Mouse (Mus musculus): ENCODE measurements around the gene E2f8. TPM values are rescaled to one million over a fixed set of nuclear protein-coding genes. Genes with fewer than 3 reads are reported as not detected.

E2f8 gene
- polyA plus RNA-seq, 1 experiment from 2014 or later: 5.5 TPM

DNA sequence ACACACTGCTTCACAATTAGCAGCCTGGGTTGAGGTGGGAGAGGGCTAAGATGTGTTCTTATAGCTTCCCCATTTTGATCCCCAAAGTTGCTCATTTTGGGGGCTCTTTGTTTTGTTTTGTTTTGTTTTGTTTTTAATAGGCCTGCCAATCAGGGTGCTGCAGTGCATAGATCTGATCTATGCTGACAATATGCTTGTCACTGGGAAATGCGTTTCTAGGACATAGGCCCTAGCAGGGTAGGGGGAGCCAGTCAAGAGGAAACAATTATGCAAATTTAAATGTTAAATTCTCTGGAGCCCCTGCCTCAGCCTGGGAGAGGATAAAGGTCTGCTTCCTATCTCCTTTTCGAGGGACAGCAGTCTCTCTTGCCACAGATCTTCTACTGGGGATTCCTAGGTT lies 21.1 kb upstream of the E2f8 start:
- Histone ChIP-seq H3K9ac (ENCODE audit: low read depth, low read length) (no peak overlapping the region), H3K4me1 (replicated peaks; ENCODE audit: insufficient read depth, low read length) (peaks cover 9% of the 10 kb centered on the region; the same call in 1 of the 2 replicates), H3K4me3 (replicated peaks; ENCODE audit: low read depth, low read length) (no peak overlapping the region), H3K36me3 (ENCODE audit: insufficient read depth, low read length) (no peaks in the 10 kb centered on the region), H3K4me2 (ENCODE audit: low read length) (no peak overlapping the region), H3K27me3 (ENCODE audit: insufficient read depth, low read length) (no peaks in the 10 kb centered on the region), H3K27ac (no peak overlapping the region), H3K9me3 (replicated peaks; ENCODE audit: low read length) (no peaks in the 10 kb centered on the region)
- ATAC-seq (replicated peaks; ENCODE audit: low FRiP score, low read depth): no peak
- WGBS: 27% methylated on average over 2 of the region's 2 CpGs
- no peak for DNase-seq (ENCODE audit: low spot score)
- no peak for TF ChIP-seq CTCF (IDR thresholded peaks at IDR 0.05; ENCODE audit: low read depth)

DNA sequence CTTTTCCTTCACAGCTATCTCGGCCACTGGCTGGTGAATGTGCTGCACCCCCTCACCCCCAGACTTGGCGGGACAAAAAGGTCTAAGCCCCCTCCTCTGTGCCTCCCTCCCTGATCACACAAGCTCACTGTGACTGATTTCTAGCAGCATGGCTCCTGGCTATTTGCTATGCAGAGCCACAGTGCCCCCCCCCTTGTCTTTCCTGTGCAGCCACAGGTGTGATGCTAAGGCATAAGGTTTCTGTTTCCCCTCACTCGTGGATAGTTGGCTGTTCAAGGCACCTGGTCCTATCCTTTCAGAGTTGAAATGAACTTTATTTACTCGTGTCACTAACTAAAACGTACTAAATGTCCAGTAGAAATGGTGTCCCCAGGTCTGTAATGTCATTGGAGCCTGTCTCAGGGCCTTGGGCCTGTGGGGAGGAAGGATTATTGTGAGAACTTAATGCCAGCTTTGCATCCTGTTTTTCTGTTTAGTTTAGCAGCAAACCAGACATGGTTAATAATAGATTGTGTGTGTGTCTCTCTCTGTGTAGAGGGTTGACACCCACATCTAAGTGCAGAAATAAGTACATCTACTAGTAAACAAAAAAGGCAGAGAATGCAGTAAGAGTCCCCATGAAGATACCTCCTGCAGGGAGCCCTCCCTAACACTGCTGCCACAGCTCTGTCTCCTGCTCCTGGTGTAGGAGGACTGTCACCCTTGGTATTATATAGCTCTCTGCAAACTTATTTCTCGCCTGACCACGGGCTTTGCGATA lies 19.2 kb upstream of the E2f8 start:
- Histone ChIP-seq H3K4me3 (replicated peaks; ENCODE audit: low read depth, low read length) (no peak overlapping the region), H3K27me3 (ENCODE audit: insufficient read depth, low read length) (peaks cover 4% of the 10 kb centered on the region; the same call in 1 of the 2 replicates), H3K9ac (ENCODE audit: low read depth, low read length) (no peak overlapping the region), H3K4me2 (ENCODE audit: low read length) (no peak overlapping the region), H3K4me1 (replicated peaks; ENCODE audit: insufficient read depth, low read length) (peaks cover 10% of the 10 kb centered on the region), H3K27ac (no peak overlapping the region), H3K36me3 (ENCODE audit: insufficient read depth, low read length) (no peaks in the 10 kb centered on the region), H3K9me3 (replicated peaks; ENCODE audit: low read length) (no peaks in the 10 kb centered on the region)
- TF ChIP-seq CTCF (IDR thresholded peaks at IDR 0.05; ENCODE audit: low read depth): no peak
- no peak for DNase-seq (ENCODE audit: low spot score)
- ATAC-seq (replicated peaks; ENCODE audit: low FRiP score, low read depth): no peak
- 68% methylated on average over 8 of the region's 8 CpGs for WGBS

DNA sequence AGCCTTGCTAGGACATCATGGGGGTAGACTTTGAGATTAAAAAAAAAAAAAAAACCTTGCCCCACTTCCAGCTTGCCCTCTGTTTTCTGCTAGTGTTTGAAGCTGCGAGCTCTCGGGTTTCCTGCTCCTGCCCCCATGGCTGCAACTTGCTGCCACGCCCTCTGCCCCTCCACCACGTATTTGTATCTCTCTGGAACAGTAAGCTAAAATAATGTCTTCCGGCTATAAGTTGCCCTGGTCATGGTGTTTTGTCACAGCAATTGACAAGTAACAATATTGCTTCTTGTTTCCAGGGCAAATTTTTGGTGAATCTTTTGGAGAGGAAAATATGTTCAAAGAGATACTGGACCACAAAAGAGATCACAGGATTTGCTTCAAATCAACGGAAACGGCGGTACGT lies 17.0 kb upstream of the E2f8 start:
- Histone ChIP-seq H3K9ac (ENCODE audit: low read depth, low read length) (no peak overlapping the region), H3K4me1 (replicated peaks; ENCODE audit: insufficient read depth, low read length) (peaks cover 10% of the 10 kb centered on the region), H3K4me3 (replicated peaks; ENCODE audit: low read depth, low read length) (no peak overlapping the region), H3K27ac (no peak overlapping the region), H3K4me2 (ENCODE audit: low read length) (no peak overlapping the region), H3K9me3 (replicated peaks; ENCODE audit: low read length) (no peaks in the 10 kb centered on the region), H3K36me3 (ENCODE audit: insufficient read depth, low read length) (no peaks in the 10 kb centered on the region), H3K27me3 (ENCODE audit: insufficient read depth, low read length) (peaks cover 4% of the 10 kb centered on the region; the same call in 1 of the 2 replicates)
- WGBS: 45% methylated on average over 9 of the region's 9 CpGs
- DNase-seq (ENCODE audit: low spot score): no peak
- ATAC-seq (replicated peaks; ENCODE audit: low FRiP score, low read depth): no peak
- no peak for TF ChIP-seq CTCF (IDR thresholded peaks at IDR 0.05; ENCODE audit: low read depth)

DNA sequence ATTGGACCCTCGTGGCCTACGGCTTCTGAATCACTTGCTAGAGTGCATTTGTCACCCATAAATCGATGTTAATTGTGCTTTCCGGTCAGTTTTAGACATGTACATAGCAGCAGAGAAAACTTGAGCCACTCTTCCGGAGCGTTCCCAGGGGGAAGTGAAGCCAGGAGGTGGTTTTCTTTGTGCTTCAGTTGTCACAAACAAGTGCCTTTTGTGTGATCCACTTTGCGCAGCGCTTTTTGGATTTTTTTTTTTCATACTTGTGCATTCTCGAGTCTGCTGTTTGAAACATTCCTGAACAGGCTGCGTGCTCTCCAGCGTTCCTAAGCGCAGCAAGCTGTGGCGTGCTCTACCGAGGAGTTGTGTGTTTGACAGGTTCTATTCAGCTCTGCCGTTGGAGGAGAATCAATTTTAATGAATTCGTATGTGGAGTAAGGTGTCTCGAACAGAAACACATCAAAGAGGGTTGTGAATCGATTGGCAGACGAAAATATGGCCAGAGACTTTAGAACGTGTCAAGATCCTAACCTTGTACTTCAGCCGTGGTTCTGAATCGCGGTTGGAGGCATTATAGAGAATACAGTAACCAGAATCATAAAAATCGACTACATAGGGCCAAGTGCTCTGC lies 16.3 kb upstream of the E2f8 start:
- no peak for TF ChIP-seq CTCF (IDR thresholded peaks at IDR 0.05; ENCODE audit: low read depth)
- peak overlapping the region; percentile 34 for H3K4me2 ChIP-seq (ENCODE audit: low read length)
- no peak overlapping the region for H3K9ac ChIP-seq (ENCODE audit: low read depth, low read length)
- ATAC-seq (replicated peaks; ENCODE audit: low FRiP score, low read depth) (peak; percentile 33; the same call in 1 of the 2 replicates), DNase-seq (ENCODE audit: low spot score) (peak; percentile 79)
- no peaks in the 10 kb centered on the region for H3K9me3 ChIP-seq (replicated peaks; ENCODE audit: low read length)
- peaks cover 4% of the 10 kb centered on the region; the same call in 1 of the 2 replicates for H3K27me3 ChIP-seq (ENCODE audit: insufficient read depth, low read length)
- no peak overlapping the region for H3K27ac ChIP-seq
- peaks cover 10% of the 10 kb centered on the region for H3K4me1 ChIP-seq (replicated peaks; ENCODE audit: insufficient read depth, low read length)
- 27% methylated on average over 24 of the region's 24 CpGs for WGBS
- H3K4me3 ChIP-seq (replicated peaks; ENCODE audit: low read depth, low read length): no peak overlapping the region
- no peaks in the 10 kb centered on the region for H3K36me3 ChIP-seq (ENCODE audit: insufficient read depth, low read length)

DNA sequence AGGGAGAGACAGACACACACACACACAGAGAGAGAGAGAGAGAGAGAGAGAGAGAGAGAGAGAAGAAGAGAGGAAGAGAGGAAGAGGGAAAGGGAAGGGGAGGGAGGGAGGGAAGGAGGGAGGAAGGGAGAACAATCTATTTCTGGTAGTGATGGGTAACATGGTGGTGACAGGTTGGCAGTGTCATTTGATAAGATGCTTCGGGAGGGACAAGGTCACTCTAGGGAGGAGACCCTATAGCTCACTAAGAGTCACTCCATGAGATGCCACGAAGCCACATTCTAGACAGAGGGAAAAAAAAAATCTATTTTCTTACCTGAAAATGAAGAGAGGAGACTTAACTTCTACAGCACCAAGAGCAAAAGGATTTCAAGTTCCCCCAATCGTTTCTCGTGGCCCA lies 14.7 kb upstream of the E2f8 start:
- Histone ChIP-seq H3K36me3 (ENCODE audit: insufficient read depth, low read length) (no peaks in the 10 kb centered on the region), H3K4me1 (replicated peaks; ENCODE audit: insufficient read depth, low read length) (peaks cover 10% of the 10 kb centered on the region), H3K4me2 (ENCODE audit: low read length) (no peak overlapping the region), H3K4me3 (replicated peaks; ENCODE audit: low read depth, low read length) (no peak overlapping the region), H3K9ac (ENCODE audit: low read depth, low read length) (no peak overlapping the region), H3K27ac (no peak overlapping the region), H3K9me3 (replicated peaks; ENCODE audit: low read length) (no peaks in the 10 kb centered on the region), H3K27me3 (ENCODE audit: insufficient read depth, low read length) (peaks cover 4% of the 10 kb centered on the region; the same call in 1 of the 2 replicates)
- ATAC-seq (replicated peaks; ENCODE audit: low FRiP score, low read depth): no peak
- no peak for TF ChIP-seq CTCF (IDR thresholded peaks at IDR 0.05; ENCODE audit: low read depth)
- WGBS: 68% methylated on average over 4 of the region's 4 CpGs
- DNase-seq (ENCODE audit: low spot score): no peak

DNA sequence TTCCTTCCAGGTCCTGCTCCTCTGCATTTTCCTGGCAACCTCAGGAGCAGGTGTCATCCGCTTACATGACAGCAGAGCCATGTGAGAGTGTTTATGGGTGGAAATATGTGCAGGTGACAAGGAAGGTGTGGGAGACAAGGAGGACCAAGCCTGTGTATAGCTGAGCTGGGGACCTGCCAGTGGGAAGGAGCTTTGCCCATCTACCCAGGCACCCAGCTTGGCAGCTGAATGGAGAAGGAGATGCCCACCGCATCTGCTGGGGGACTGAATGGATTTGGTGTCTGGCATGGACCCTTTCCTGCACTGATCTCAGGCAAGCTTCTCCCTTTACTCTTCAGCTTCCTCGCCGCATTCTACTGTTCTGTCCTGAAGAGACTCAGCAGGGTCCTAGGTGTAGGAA lies 14.1 kb upstream of the E2f8 start:
- DNase-seq (ENCODE audit: low spot score) (no peak), ATAC-seq (replicated peaks; ENCODE audit: low FRiP score, low read depth) (no peak)
- no peak overlapping the region for H3K27ac ChIP-seq
- no peaks in the 10 kb centered on the region for H3K36me3 ChIP-seq (ENCODE audit: insufficient read depth, low read length)
- no peak overlapping the region for H3K4me3 ChIP-seq (replicated peaks; ENCODE audit: low read depth, low read length)
- H3K4me1 ChIP-seq (replicated peaks; ENCODE audit: insufficient read depth, low read length): peaks cover 10% of the 10 kb centered on the region
- H3K27me3 ChIP-seq (ENCODE audit: insufficient read depth, low read length): peaks cover 4% of the 10 kb centered on the region; the same call in 1 of the 2 replicates
- no peak overlapping the region for H3K4me2 ChIP-seq (ENCODE audit: low read length)
- H3K9me3 ChIP-seq (replicated peaks; ENCODE audit: low read length): no peaks in the 10 kb centered on the region
- no peak for TF ChIP-seq CTCF (IDR thresholded peaks at IDR 0.05; ENCODE audit: low read depth)
- WGBS: 80% methylated on average over 4 of the region's 4 CpGs
- H3K9ac ChIP-seq (ENCODE audit: low read depth, low read length): no peak overlapping the region
